10 mouse cellular contexts compared by ENCODE assay signal in genomic region chr8:78941558-78941957, GRCm38 (mm10).
"Had no signal": no experiment of that assay in that cellular context is flagged by ENCODE, and none has a peak within 500 bp of the region (broad histone marks: within the 10 kb centered on the region; RNA-seq: fewer than 3 reads in every experiment).

No protein-coding gene starts in this region.

- DNase-seq: kidney, adult 11 months; kidney, adult 9 months; kidney, postnatal 36 days; liver; lung, adult 18-20 months; retina, postnatal 1 day; right cerebral cortex, postnatal 4 days; spleen, adult 18-20 months; thymus, adult 2 months; thymus, postnatal 4 days had no signal
